ENCODE assay signal across 24 mouse cellular contexts in genomic region chr5:120847067-120847466, GRCm38 (mm10). TPM values are rescaled to one million over a fixed set of nuclear protein-coding genes. Genes with fewer than 3 reads are reported as not detected.
A peak's percentile ranks its signal among the peaks of the same experiment; 100 is the strongest.
DNase-seq lines count a peak whose midpoint lies in the region; ATAC-seq lines count a peak whose summit lies in the region.
"Had no signal": no experiment of that assay in that cellular context is flagged by ENCODE, and none has a peak within 500 bp of the region (broad histone marks: within the 10 kb centered on the region; RNA-seq: fewer than 3 reads in every experiment).

TSS of gene Oas1f (plus strand) at chr5:120847367.

- no peaks in the 10 kb centered on the region for H3K4me1 ChIP-seq in heart, embryonic 11.5 days (ENCODE audit: control insufficient read depth, insufficient read depth, low read length)

- H3K4me3 ChIP-seq in heart, embryonic 11.5 days (ENCODE audit: low read depth, low read length), result no peak within 1 kb of the TSS

- no peak for ATAC-seq in heart, embryonic 11.5 days (replicated peaks; ENCODE audit: insufficient number of reproducible peaks, low FRiP score, low TSS enrichment)
- ATAC-seq: activated CD4-positive, CD25-positive, alpha-beta regulatory T cell, adult 4 months; CD4-positive, CD25-positive, alpha-beta regulatory T cell, adult 4 months; Patski had no signal

- H3K27me3 ChIP-seq in heart, embryonic 11.5 days (ENCODE audit: control insufficient read depth, insufficient read depth, low read length), result no peaks in the 10 kb centered on the region; the same call in 1 of the 2 replicates

- no peaks in the 10 kb centered on the region for H3K36me3 ChIP-seq in heart, embryonic 11.5 days (ENCODE audit: control insufficient read depth, insufficient read depth, low read length)
- H3K36me3 ChIP-seq: G1E had no signal

- H3K9me3 ChIP-seq in heart, embryonic 11.5 days (replicated peaks; ENCODE audit: control insufficient read depth, low read length), result no peaks in the 10 kb centered on the region
- H3K9me3 ChIP-seq: G1E had no signal

- 73% methylated on average over 4 of the region's 4 CpGs for WGBS in heart, embryonic 11.5 days (ENCODE audit: insufficient replicate concordance)

- H3K9ac ChIP-seq in heart, embryonic 11.5 days (ENCODE audit: low read depth, low read length), result 0 out of 2 replicates have a peak within 1 kb of the TSS, but pooled peaks have one; percentile 22

- DNase-seq in heart, postnatal 4 days, result no peak
- DNase-seq in urinary bladder, postnatal 14 days (ENCODE audit: low spot score), result peak; percentile 28
- no peak for DNase-seq in urinary bladder, postnatal 25 days (ENCODE audit: low spot score)
- DNase-seq: adrenal gland, adult 2 months; adrenal gland, adult 8-10 months; adrenal gland, postnatal 10 days; adrenal gland, postnatal 14 days; adrenal gland, postnatal 25 days; adrenal gland, postnatal 36 days; B cell, adult 2 months; cerebellum, adult 11 months; cerebellum, adult 11-12 months; cerebellum, adult 18-20 months had no signal

- H3K4me2 ChIP-seq in heart, embryonic 11.5 days, result no peak within 1 kb of the TSS

- H3K27ac ChIP-seq in heart, embryonic 11.5 days (ENCODE audit: low read depth, low read length), result no peak within 1 kb of the TSS

RNA-seq across cellular contexts. Expression of gene Oas1f, which starts in this region (rescaled TPM):
- polyA plus RNA-seq in heart, embryonic 11.5 days (2014; fragmentation: Nextera tagmentation; extraction: Ambion mirVana), result not detected in 2 replicates
- total RNA-seq in heart, postnatal 4 days (2021), result not detected
- total RNA-seq: adrenal gland, adult 18-20 months; adrenal gland, adult 2 months; adrenal gland, adult 8-10 months; adrenal gland, postnatal 10 days; adrenal gland, postnatal 14 days; adrenal gland, postnatal 25 days; adrenal gland, postnatal 36 days; adrenal gland, postnatal 4 days; CH12.LX; G1E; MEL had no signal
- polyA plus RNA-seq: activated CD4-positive, CD25-positive, alpha-beta regulatory T cell, adult 4 months; adrenal gland, adult 2 months; brain, embryonic 14.5 days; C2C12; CD4-positive, CD25-positive, alpha-beta regulatory T cell, adult 4 months; G1E; Patski had no signal
